Mouse (Mus musculus): ENCODE measurements around the gene Fis1. TPM values are rescaled to one million over a fixed set of nuclear protein-coding genes. Genes with fewer than 3 reads are reported as not detected.

Gene Fis1
- polyA plus RNA-seq, 1 experiment: 217 TPM

- peaks cover 4% of the 10 kb centered on the region; the same call in 1 of the 2 replicates for H3K4me1 ChIP-seq (ENCODE audit: control insufficient read depth, insufficient read depth, low read length)
Observed at GRCm38 (mm10) chr5:136952153-136952552, 922 bp upstream of the Fis1 start.

GRCm38 (mm10) chr5:136953440-136953951 lies 421 bp downstream of the Fis1 start:
- TF ChIP-seq POLR2A (IDR thresholded peaks at IDR 0.05; ENCODE audit: borderline replicate concordance, extremely low read depth, low read depth, low read length) (peak; percentile 41; the same call in 1 of the 2 replicates), CTCF (IDR thresholded peaks at IDR 0.05; ENCODE audit: insufficient read depth, low read length) (no peak)
- WGBS: 2% methylated on average over 12 of the region's 12 CpGs
- Histone ChIP-seq H3K4me3 (replicated peaks; ENCODE audit: extremely low read depth, low read depth, low read length) (peak overlapping the region; percentile 87), H3K4me1 (ENCODE audit: control insufficient read depth, insufficient read depth, low read length) (peaks cover 4% of the 10 kb centered on the region; the same call in 1 of the 2 replicates)
- no peak for DNase-seq

More at GRCm38 (mm10) chr5:136952153-136952552, 922 bp upstream of the Fis1 start:
- no peak overlapping the region for H3K4me3 ChIP-seq (replicated peaks; ENCODE audit: extremely low read depth, low read depth, low read length)
- TF ChIP-seq POLR2A (IDR thresholded peaks at IDR 0.05; ENCODE audit: borderline replicate concordance, extremely low read depth, low read depth, low read length): no peak
- TF ChIP-seq CTCF (IDR thresholded peaks at IDR 0.05; ENCODE audit: insufficient read depth, low read length): no peak
- 64% methylated on average over 4 of the region's 4 CpGs for whole genome bisulfite sequencing
- DNase-seq: no peak

- Histone ChIP-seq H3K4me3 (replicated peaks; ENCODE audit: extremely low read depth, low read depth, low read length) (no peak overlapping the region), H3K4me1 (ENCODE audit: control insufficient read depth, insufficient read depth, low read length) (peaks cover 4% of the 10 kb centered on the region; the same call in 1 of the 2 replicates)
- TF ChIP-seq CTCF (IDR thresholded peaks at IDR 0.05; ENCODE audit: insufficient read depth, low read length) (no peak), POLR2A (IDR thresholded peaks at IDR 0.05; ENCODE audit: borderline replicate concordance, extremely low read depth, low read depth, low read length) (no peak)
- 62% methylated on average over 4 of the region's 4 CpGs for WGBS
- no peak for DNase-seq
Observed at GRCm38 (mm10) chr5:136955622-136956021, 2.5 kb downstream of the Fis1 start.

GRCm38 (mm10) chr5:136957250-136957649 lies 4.2 kb downstream of the Fis1 start:
- 72% methylated on average over 1 of the region's 1 CpGs for WGBS
- TF ChIP-seq CTCF (IDR thresholded peaks at IDR 0.05; ENCODE audit: insufficient read depth, low read length) (no peak), POLR2A (IDR thresholded peaks at IDR 0.05; ENCODE audit: borderline replicate concordance, extremely low read depth, low read depth, low read length) (no peak)
- no peak for DNase-seq
- Histone ChIP-seq H3K4me3 (replicated peaks; ENCODE audit: extremely low read depth, low read depth, low read length) (no peak overlapping the region), H3K4me1 (ENCODE audit: control insufficient read depth, insufficient read depth, low read length) (peaks cover 4% of the 10 kb centered on the region; the same call in 1 of the 2 replicates)

GRCm38 (mm10) chr5:136958991-136959605 lies 6.0 kb downstream of the Fis1 start:
- DNase-seq: no peak
- peaks cover 5% of the 10 kb centered on the region; the same call in 1 of the 2 replicates for H3K4me1 ChIP-seq (ENCODE audit: control insufficient read depth, insufficient read depth, low read length)
- TF ChIP-seq POLR2A (IDR thresholded peaks at IDR 0.05; ENCODE audit: borderline replicate concordance, extremely low read depth, low read depth, low read length): no peak
- no peak for TF ChIP-seq CTCF (IDR thresholded peaks at IDR 0.05; ENCODE audit: insufficient read depth, low read length)
- no peak overlapping the region for H3K4me3 ChIP-seq (replicated peaks; ENCODE audit: extremely low read depth, low read depth, low read length)
- WGBS: 54% methylated on average over 5 of the region's 5 CpGs

GRCm38 (mm10) chr5:136960053-136960452 lies 7.0 kb downstream of the Fis1 start:
- DNase-seq: no peak
- peaks cover 3% of the 10 kb centered on the region; the same call in 1 of the 2 replicates for H3K4me1 ChIP-seq (ENCODE audit: control insufficient read depth, insufficient read depth, low read length)
- H3K4me3 ChIP-seq (replicated peaks; ENCODE audit: extremely low read depth, low read depth, low read length): no peak overlapping the region
- TF ChIP-seq CTCF (IDR thresholded peaks at IDR 0.05; ENCODE audit: insufficient read depth, low read length) (no peak), POLR2A (IDR thresholded peaks at IDR 0.05; ENCODE audit: borderline replicate concordance, extremely low read depth, low read depth, low read length) (no peak)
- 75% methylated on average over 6 of the region's 6 CpGs for WGBS

GRCm38 (mm10) chr5:136961334-136961982 lies 8.4 kb downstream of the Fis1 start:
- 35% methylated on average over 5 of the region's 5 CpGs for WGBS
- no peak for TF ChIP-seq POLR2A (IDR thresholded peaks at IDR 0.05; ENCODE audit: borderline replicate concordance, extremely low read depth, low read depth, low read length)
- no peak for DNase-seq

GRCm38 (mm10) chr5:136961983-136962461 lies 8.9 kb downstream of the Fis1 start:
- TF ChIP-seq CTCF (IDR thresholded peaks at IDR 0.05; ENCODE audit: insufficient read depth, low read length) (0 out of 2 replicates have a peak, but pooled peaks have one; percentile 5), POLR2A (IDR thresholded peaks at IDR 0.05; ENCODE audit: borderline replicate concordance, extremely low read depth, low read depth, low read length) (peak; percentile 73; the same call in 1 of the 2 replicates)
- peaks cover 15% of the 10 kb centered on the region for H3K4me1 ChIP-seq (ENCODE audit: control insufficient read depth, insufficient read depth, low read length)
- WGBS: 0% methylated on average over 20 of the region's 20 CpGs

More at GRCm38 (mm10) chr5:136961334-136961982, 8.4 kb downstream of the Fis1 start:
- H3K4me3 ChIP-seq (replicated peaks; ENCODE audit: extremely low read depth, low read depth, low read length): peak overlapping the region; percentile 97
- peaks cover 11% of the 10 kb centered on the region for H3K4me1 ChIP-seq (ENCODE audit: control insufficient read depth, insufficient read depth, low read length)

GRCm38 (mm10) chr5:136962501-136962900 lies 9.4 kb downstream of the Fis1 start:
- peaks cover 15% of the 10 kb centered on the region for H3K4me1 ChIP-seq (ENCODE audit: control insufficient read depth, insufficient read depth, low read length)
- under 1% methylated on average over 10 of the region's 10 CpGs for WGBS
- peak; percentile 92 for TF ChIP-seq CTCF (IDR thresholded peaks at IDR 0.05; ENCODE audit: insufficient read depth, low read length)
- TF ChIP-seq POLR2A (IDR thresholded peaks at IDR 0.05; ENCODE audit: borderline replicate concordance, extremely low read depth, low read depth, low read length): no peak
- peak; percentile 83 for DNase-seq
- peak overlapping the region; percentile 97 for H3K4me3 ChIP-seq (replicated peaks; ENCODE audit: extremely low read depth, low read depth, low read length)

More at GRCm38 (mm10) chr5:136961983-136962461, 8.9 kb downstream of the Fis1 start:
- DNase-seq: peak; percentile 95
- peak overlapping the region; percentile 97 for H3K4me3 ChIP-seq (replicated peaks; ENCODE audit: extremely low read depth, low read depth, low read length)
